Mouse (Mus musculus): Measurements from ENCODE around the gene Snx30.

DNA sequence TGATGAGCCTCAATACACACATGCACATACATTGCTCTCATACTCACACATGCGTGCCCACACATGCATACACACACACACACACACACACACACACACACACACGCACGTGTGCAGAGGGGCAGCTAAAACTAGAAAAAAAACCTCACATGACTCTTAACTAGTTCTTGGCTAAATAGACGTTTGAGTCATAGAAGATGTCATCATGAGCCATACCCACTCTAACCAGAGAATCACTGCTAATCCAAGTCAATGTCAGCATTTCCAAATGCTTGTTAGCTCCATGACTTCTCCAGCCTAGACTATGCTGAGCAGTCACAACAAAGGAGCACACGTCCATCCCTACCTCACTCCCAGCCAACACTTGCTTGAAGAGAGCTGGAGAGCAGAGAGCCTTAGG is 5.5 kb upstream of the Snx30 start:
- TF ChIP-seq USF1 (IDR thresholded peaks at IDR 0.05; ENCODE audit: low read depth, low read length), result no peak
- TF ChIP-seq ZKSCAN1 (IDR thresholded peaks at IDR 0.05; ENCODE audit: low read depth, low read length), result no peak

Measured in MEL (cell line).